Mouse (Mus musculus) E14TG2a.4 (cell line): Measurements from ENCODE around the gene Ttc28.
A peak's percentile ranks its signal among the peaks of the same experiment; 100 is the strongest.

Source experiments
- CTCF ChIP-seq: conservative IDR thresholded peaks from 2 replicates; pipeline ENCODE4 v1.5.1; 2014; ENCODE audit warnings: low read length
- NANOG ChIP-seq: IDR thresholded peaks from 2 replicates; pipeline ENCODE4 v1.6.1; 2014; ENCODE audit warnings: borderline replicate concordance, low read length, mixed read lengths
- POU5F1 ChIP-seq: IDR thresholded peaks from 2 replicates; pipeline ENCODE4 v1.6.1; 2014; ENCODE audit warnings: low read length, borderline replicate concordance

DNA sequence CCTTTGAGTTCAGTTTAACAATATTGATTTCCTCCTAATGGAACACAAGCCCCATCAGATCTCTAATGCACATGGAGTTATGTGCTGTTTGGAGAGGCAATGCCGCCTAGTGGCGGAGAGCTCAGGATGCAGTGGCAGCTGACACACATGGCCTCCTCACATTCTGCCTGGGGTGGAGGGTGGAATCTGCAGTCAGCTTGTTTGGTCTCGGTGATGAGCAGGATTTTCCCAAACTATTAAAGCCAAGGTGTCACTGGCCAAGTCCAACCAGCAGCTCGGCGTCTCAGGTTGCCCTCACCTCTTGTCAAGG is 329.0 kb downstream of the Ttc28 start:
- peak; percentile 79 for TF ChIP-seq CTCF
- no peak for TF ChIP-seq POU5F1
- no peak for TF ChIP-seq NANOG
